Mouse (Mus musculus): ENCODE data around the gene Tmem119. TPM values are rescaled to one million over a fixed set of nuclear protein-coding genes. Genes with fewer than 3 reads are reported as not detected.

Tmem119 gene
- polyA plus RNA-seq, 1 experiment from 2014 or later = 41.9 TPM

DNA sequence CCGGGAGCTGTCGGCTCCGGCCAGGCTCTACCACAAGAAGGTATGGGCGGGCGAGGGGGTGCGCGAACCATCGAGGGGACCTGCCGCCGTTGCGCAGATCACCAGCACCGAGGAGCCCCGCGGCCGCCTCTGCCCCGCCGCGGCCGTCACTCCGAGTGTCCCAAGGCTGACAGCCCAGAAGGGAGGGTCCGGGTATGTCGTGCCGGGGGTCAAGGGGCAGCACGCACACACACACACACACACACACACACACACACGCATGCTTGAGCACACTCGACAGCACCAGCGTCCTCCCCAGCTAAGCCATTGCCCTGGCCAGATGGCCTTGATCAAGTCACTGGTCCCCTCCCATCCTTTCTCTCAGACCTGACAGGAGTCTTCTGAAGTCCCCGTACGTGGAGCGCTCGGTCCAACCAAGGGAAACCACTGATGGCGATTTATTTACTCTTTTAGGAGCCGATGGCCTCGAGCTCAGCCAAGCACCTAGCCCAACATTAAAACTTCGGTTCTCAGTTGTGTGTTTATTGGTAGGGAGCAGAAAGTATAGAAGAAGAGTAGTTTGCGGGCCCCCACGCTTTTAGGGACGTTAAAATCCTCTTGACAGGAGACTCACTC, 27.3 kb downstream of the Tmem119 start:
- Histone ChIP-seq H3K27me3 (replicated peaks; ENCODE audit: control insufficient read depth, insufficient read depth, low read length) (no peaks in the 10 kb centered on the region), H3K9ac (ENCODE audit: low read length) (peak overlapping the region; percentile 69), H3K9me3 (ENCODE audit: control insufficient read depth, low read length) (no peaks in the 10 kb centered on the region), H3K4me1 (replicated peaks; ENCODE audit: control insufficient read depth, insufficient read depth, low read length) (peaks cover 14% of the 10 kb centered on the region), H3K4me3 (ENCODE audit: low read depth, low read length) (peak overlapping the region; percentile 100), H3K4me2 (ENCODE audit: low read length) (peak overlapping the region; percentile 91), H3K36me3 (ENCODE audit: control insufficient read depth, insufficient read depth, low read length) (peaks cover 47% of the 10 kb centered on the region), H3K27ac (ENCODE audit: low read depth) (peak overlapping the region; percentile 100; the same call in 1 of the 2 replicates)
- ATAC-seq (replicated peaks; ENCODE audit: low FRiP score, low TSS enrichment, low read depth) = peak; percentile 29
- WGBS = under 1% methylated on average over 27 of the region's 38 CpGs
- peak; percentile 67 for DNase-seq (ENCODE audit: low spot score)

DNA sequence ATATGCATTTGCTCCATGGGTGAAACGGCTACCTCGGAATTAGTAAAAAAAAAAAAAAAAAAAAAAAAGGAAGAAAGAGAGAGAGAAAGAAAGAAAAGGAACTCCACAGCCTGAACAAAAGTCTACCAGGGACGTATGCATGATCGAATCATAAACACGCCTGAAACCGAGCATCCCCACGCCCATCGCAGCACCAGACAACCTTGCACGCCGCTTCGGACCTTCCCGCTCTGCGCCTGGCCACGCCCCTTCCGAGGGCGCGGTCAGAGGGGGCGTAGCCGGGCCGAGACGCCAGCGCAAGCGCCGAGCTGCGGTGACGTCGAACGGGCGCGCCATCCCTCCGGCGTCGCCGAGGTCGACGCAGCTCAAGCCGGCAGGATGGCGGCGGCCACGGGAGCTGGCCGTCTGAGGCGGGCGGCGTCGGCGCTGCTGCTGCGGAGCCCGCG, 27.8 kb downstream of the Tmem119 start, which contains the start of the genes Sart3 and Iscu:
TSS of gene Sart3 (minus strand) at position 61 of the 446 bp plus-strand sequence.
TSS of gene Iscu (plus strand) at position 299 of the 446 bp plus-strand sequence.
- H3K27me3 ChIP-seq (replicated peaks; ENCODE audit: control insufficient read depth, insufficient read depth, low read length) = no peaks in the 10 kb centered on the region
- peak within 1 kb of the TSS; percentile 100 for H3K4me3 ChIP-seq (ENCODE audit: low read depth, low read length)
- peaks cover 49% of the 10 kb centered on the region for H3K36me3 ChIP-seq (ENCODE audit: control insufficient read depth, insufficient read depth, low read length)
- peak; percentile 83 for ATAC-seq (replicated peaks; ENCODE audit: low FRiP score, low TSS enrichment, low read depth)
- no peaks in the 10 kb centered on the region for H3K9me3 ChIP-seq (ENCODE audit: control insufficient read depth, low read length)
- peak within 1 kb of the TSS; percentile 88 for H3K9ac ChIP-seq (ENCODE audit: low read length)
- H3K4me1 ChIP-seq (replicated peaks; ENCODE audit: control insufficient read depth, insufficient read depth, low read length) = peaks cover 14% of the 10 kb centered on the region
- DNase-seq (ENCODE audit: low spot score) = peak; percentile 94
- peak within 1 kb of the TSS; percentile 100 for H3K27ac ChIP-seq (ENCODE audit: low read depth)
- under 1% methylated on average over 46 of the region's 49 CpGs for WGBS
- peak within 1 kb of the TSS; percentile 91 for H3K4me2 ChIP-seq (ENCODE audit: low read length)

DNA sequence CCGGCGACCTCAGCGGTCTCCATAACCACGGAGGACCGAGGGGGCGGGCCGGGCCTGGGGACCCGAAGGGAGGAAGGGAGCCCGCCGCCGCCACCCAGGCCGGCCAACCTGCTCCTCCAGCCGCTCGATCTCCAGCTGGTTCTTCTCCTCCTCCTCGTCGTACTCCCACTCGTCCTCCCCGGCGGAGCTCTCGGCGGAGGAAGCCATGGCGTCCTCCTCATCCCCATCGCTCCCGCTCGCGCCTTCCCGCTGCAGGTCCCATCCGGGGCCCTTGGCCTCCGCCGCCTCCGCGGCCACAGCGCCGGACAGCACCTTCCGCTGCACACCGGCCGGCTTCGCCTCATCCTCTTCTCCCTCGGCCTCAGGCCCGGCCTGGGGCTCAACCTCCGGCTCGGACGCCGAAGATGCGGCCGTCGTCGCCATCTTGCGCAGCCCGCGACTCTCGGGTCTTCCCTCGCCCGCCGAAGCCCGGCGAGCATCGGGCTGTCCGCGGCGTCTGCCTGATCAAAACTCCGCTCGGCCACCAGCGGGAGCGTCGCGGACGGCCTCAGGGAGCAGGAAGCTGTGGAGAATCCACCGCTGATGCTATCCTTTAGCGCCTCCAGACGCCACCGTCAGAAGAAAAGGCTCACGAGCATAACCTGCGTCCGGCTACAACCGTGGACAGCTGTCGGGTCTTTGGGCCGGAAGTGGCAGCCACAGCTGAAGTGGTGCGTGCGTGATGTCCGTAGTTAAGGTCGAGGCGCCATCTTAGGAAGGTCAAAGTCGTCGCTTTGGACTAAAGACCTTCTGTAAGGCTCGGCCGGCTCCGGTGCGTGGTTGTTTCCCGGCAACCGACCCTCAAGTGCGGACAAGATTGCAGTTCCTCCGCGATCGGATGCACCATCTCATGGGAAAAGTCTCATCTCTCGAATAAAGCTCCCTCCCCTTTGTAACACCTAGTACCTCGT, 28.8 kb downstream of the Tmem119 start:
- peaks cover 49% of the 10 kb centered on the region for H3K36me3 ChIP-seq (ENCODE audit: control insufficient read depth, insufficient read depth, low read length)
- H3K27ac ChIP-seq (ENCODE audit: low read depth) = peak overlapping the region; percentile 100
- H3K9me3 ChIP-seq (ENCODE audit: control insufficient read depth, low read length) = no peaks in the 10 kb centered on the region
- WGBS = under 1% methylated on average over 87 of the region's 97 CpGs
- peak overlapping the region; percentile 91 for H3K4me2 ChIP-seq (ENCODE audit: low read length)
- H3K4me3 ChIP-seq (ENCODE audit: low read depth, low read length) = peak overlapping the region; percentile 100
- ATAC-seq (replicated peaks; ENCODE audit: low FRiP score, low TSS enrichment, low read depth) (peak; percentile 72), DNase-seq (ENCODE audit: low spot score) (peak; percentile 93)
- H3K9ac ChIP-seq (ENCODE audit: low read length) = peak overlapping the region; percentile 88
- H3K27me3 ChIP-seq (replicated peaks; ENCODE audit: control insufficient read depth, insufficient read depth, low read length) = no peaks in the 10 kb centered on the region
- peaks cover 14% of the 10 kb centered on the region for H3K4me1 ChIP-seq (replicated peaks; ENCODE audit: control insufficient read depth, insufficient read depth, low read length)

GRCm38 (mm10) chr5:113768806-113769205, 31.5 kb downstream of the Tmem119 start:
- no peak overlapping the region for H3K4me3 ChIP-seq (ENCODE audit: low read depth, low read length)
- H3K27me3 ChIP-seq (replicated peaks; ENCODE audit: control insufficient read depth, insufficient read depth, low read length) = no peaks in the 10 kb centered on the region
- no peak overlapping the region for H3K4me2 ChIP-seq (ENCODE audit: low read length)
- H3K9ac ChIP-seq (ENCODE audit: low read length) = no peak overlapping the region
- H3K27ac ChIP-seq (ENCODE audit: low read depth) = no peak overlapping the region
- peaks cover 12% of the 10 kb centered on the region for H3K4me1 ChIP-seq (replicated peaks; ENCODE audit: control insufficient read depth, insufficient read depth, low read length)
- no peak for DNase-seq (ENCODE audit: low spot score)
- H3K9me3 ChIP-seq (ENCODE audit: control insufficient read depth, low read length) = no peaks in the 10 kb centered on the region
- no peak for ATAC-seq (replicated peaks; ENCODE audit: low FRiP score, low TSS enrichment, low read depth)
- WGBS = 88% methylated on average over 8 of the region's 8 CpGs
- peaks cover 40% of the 10 kb centered on the region for H3K36me3 ChIP-seq (ENCODE audit: control insufficient read depth, insufficient read depth, low read length)

GRCm38 (mm10) chr5:113765641-113766526, 34.4 kb downstream of the Tmem119 start:
- Histone ChIP-seq H3K9me3 (ENCODE audit: control insufficient read depth, low read length) (no peaks in the 10 kb centered on the region), H3K4me1 (replicated peaks; ENCODE audit: control insufficient read depth, insufficient read depth, low read length) (peaks cover 6% of the 10 kb centered on the region), H3K27me3 (replicated peaks; ENCODE audit: control insufficient read depth, insufficient read depth, low read length) (no peaks in the 10 kb centered on the region), H3K4me3 (ENCODE audit: low read depth, low read length) (no peak overlapping the region), H3K4me2 (ENCODE audit: low read length) (no peak overlapping the region), H3K9ac (ENCODE audit: low read length) (no peak overlapping the region), H3K36me3 (ENCODE audit: control insufficient read depth, insufficient read depth, low read length) (peaks cover 70% of the 10 kb centered on the region), H3K27ac (ENCODE audit: low read depth) (no peak overlapping the region)
- ATAC-seq (replicated peaks; ENCODE audit: low FRiP score, low TSS enrichment, low read depth) (no peak), DNase-seq (ENCODE audit: low spot score) (no peak)
- WGBS = 82% methylated on average over 13 of the region's 13 CpGs

- H3K27ac ChIP-seq (ENCODE audit: low read depth) = no peak overlapping the region
- 92% methylated on average over 7 of the region's 7 CpGs for WGBS
- peaks cover 84% of the 10 kb centered on the region for H3K36me3 ChIP-seq (ENCODE audit: control insufficient read depth, insufficient read depth, low read length)
- no peak for DNase-seq (ENCODE audit: low spot score)
- no peak overlapping the region for H3K9ac ChIP-seq (ENCODE audit: low read length)
- no peak overlapping the region for H3K4me3 ChIP-seq (ENCODE audit: low read depth, low read length)
- ATAC-seq (replicated peaks; ENCODE audit: low FRiP score, low TSS enrichment, low read depth) = no peak
- no peaks in the 10 kb centered on the region for H3K9me3 ChIP-seq (ENCODE audit: control insufficient read depth, low read length)
- H3K27me3 ChIP-seq (replicated peaks; ENCODE audit: control insufficient read depth, insufficient read depth, low read length) = no peaks in the 10 kb centered on the region
- no peak overlapping the region for H3K4me2 ChIP-seq (ENCODE audit: low read length)
- no peaks in the 10 kb centered on the region for H3K4me1 ChIP-seq (replicated peaks; ENCODE audit: control insufficient read depth, insufficient read depth, low read length)
Observed at GRCm38 (mm10) chr5:113764426-113764825, 35.9 kb downstream of the Tmem119 start.

- no peak for ATAC-seq (replicated peaks; ENCODE audit: low FRiP score, low TSS enrichment, low read depth)
- H3K4me2 ChIP-seq (ENCODE audit: low read length) = no peak overlapping the region
- H3K27ac ChIP-seq (ENCODE audit: low read depth) = no peak overlapping the region
- H3K4me3 ChIP-seq (ENCODE audit: low read depth, low read length) = no peak overlapping the region
- no peak overlapping the region for H3K9ac ChIP-seq (ENCODE audit: low read length)
- H3K9me3 ChIP-seq (ENCODE audit: control insufficient read depth, low read length) = no peaks in the 10 kb centered on the region
- no peaks in the 10 kb centered on the region for H3K27me3 ChIP-seq (replicated peaks; ENCODE audit: control insufficient read depth, insufficient read depth, low read length)
- 93% methylated on average over 2 of the region's 2 CpGs for WGBS
- no peaks in the 10 kb centered on the region for H3K4me1 ChIP-seq (replicated peaks; ENCODE audit: control insufficient read depth, insufficient read depth, low read length)
- peaks cover 86% of the 10 kb centered on the region for H3K36me3 ChIP-seq (ENCODE audit: control insufficient read depth, insufficient read depth, low read length)
- DNase-seq (ENCODE audit: low spot score) = no peak
Observed at GRCm38 (mm10) chr5:113761585-113761984, 38.7 kb downstream of the Tmem119 start.

Measured in intestine, embryonic 14.5 days (tissue).